Mouse (Mus musculus): Measurements from ENCODE around the gene Sgf29. TPM values are rescaled to one million over a fixed set of nuclear protein-coding genes. Genes with fewer than 3 reads are reported as not detected.
A peak's percentile ranks its signal among the peaks of the same experiment; 100 is the strongest.

Gene Sgf29
- polyA plus RNA-seq, 1 experiment from 2014 or later = 43.6 TPM

GRCm38 (mm10) chr7:126701559-126702357 is 52.6 kb downstream of the Sgf29 start:
- ATAC-seq (ENCODE audit: insufficient number of reproducible peaks, insufficient read depth, low FRiP score, low TSS enrichment) = no peak
- no peak overlapping the region for H3K27ac ChIP-seq
- peaks cover 11% of the 10 kb centered on the region; the same call in 1 of the 2 replicates for H3K36me3 ChIP-seq
- peak overlapping the region; percentile 24 for H3K4me2 ChIP-seq (replicated peaks)
- no peak overlapping the region for H3K9ac ChIP-seq
- H3K27me3 ChIP-seq = peaks cover 21% of the 10 kb centered on the region
- H3K4me1 ChIP-seq = peaks cover 23% of the 10 kb centered on the region
- H3K4me3 ChIP-seq = no peak overlapping the region
- H3K9me3 ChIP-seq = no peaks in the 10 kb centered on the region
- WGBS = 60% methylated on average over 24 of the region's 24 CpGs

GRCm38 (mm10) chr7:126702358-126702757 is 53.2 kb downstream of the Sgf29 start:
- Histone ChIP-seq H3K4me2 (replicated peaks) (no peak overlapping the region), H3K27me3 (peaks cover 21% of the 10 kb centered on the region)
- ATAC-seq (ENCODE audit: insufficient number of reproducible peaks, insufficient read depth, low FRiP score, low TSS enrichment) = no peak

GRCm38 (mm10) chr7:126702861-126703756 is 54.0 kb downstream of the Sgf29 start:
- H3K9me3 ChIP-seq = no peaks in the 10 kb centered on the region
- no peak for ATAC-seq (ENCODE audit: insufficient number of reproducible peaks, insufficient read depth, low FRiP score, low TSS enrichment)
- peaks cover 11% of the 10 kb centered on the region; the same call in 1 of the 2 replicates for H3K36me3 ChIP-seq
- H3K27ac ChIP-seq = no peak overlapping the region
- WGBS = 82% methylated on average over 12 of the region's 12 CpGs
- H3K9ac ChIP-seq = no peak overlapping the region; the same call in 1 of the 2 replicates
- H3K27me3 ChIP-seq = peaks cover 25% of the 10 kb centered on the region
- H3K4me1 ChIP-seq = peaks cover 19% of the 10 kb centered on the region
- no peak overlapping the region; the same call in 1 of the 2 replicates for H3K4me3 ChIP-seq
- peak overlapping the region; percentile 99 for H3K4me2 ChIP-seq (replicated peaks)

More at GRCm38 (mm10) chr7:126702358-126702757, 53.2 kb downstream of the Sgf29 start:
- H3K36me3 ChIP-seq = peaks cover 11% of the 10 kb centered on the region; the same call in 1 of the 2 replicates
- peaks cover 19% of the 10 kb centered on the region for H3K4me1 ChIP-seq
- WGBS = 84% methylated on average over 6 of the region's 6 CpGs
- H3K27ac ChIP-seq = no peak overlapping the region
- no peak overlapping the region; the same call in 1 of the 2 replicates for H3K9ac ChIP-seq
- H3K9me3 ChIP-seq = no peaks in the 10 kb centered on the region
- H3K4me3 ChIP-seq = no peak overlapping the region

DNA sequence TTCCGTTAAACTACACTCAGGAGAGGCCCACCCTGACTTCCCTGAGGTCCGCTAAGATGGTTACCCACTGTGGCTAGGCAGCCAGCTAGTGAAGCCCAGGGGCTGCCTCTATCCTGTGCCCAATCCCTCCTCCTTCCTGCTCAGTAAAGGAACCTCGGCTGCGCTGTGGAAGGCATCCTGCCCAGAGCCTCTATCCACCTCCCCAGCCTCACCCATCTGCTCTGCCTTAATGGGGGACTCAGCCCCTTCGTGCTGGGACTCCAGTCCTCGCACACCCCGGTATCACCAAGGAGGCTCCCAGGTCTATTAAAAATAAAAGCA is 54.6 kb downstream of the Sgf29 start:
- Histone ChIP-seq H3K4me2 (replicated peaks) (peak overlapping the region; percentile 99), H3K27ac (no peak overlapping the region), H3K4me3 (peak overlapping the region; percentile 57), H3K9ac (0 out of 2 replicates have a peak overlapping the region, but pooled peaks have one; percentile 64), H3K36me3 (peaks cover 11% of the 10 kb centered on the region; the same call in 1 of the 2 replicates), H3K4me1 (peaks cover 19% of the 10 kb centered on the region), H3K9me3 (0 out of 2 replicates have a peak, but pooled peaks cover under 1% of the 10 kb centered on the region), H3K27me3 (peaks cover 25% of the 10 kb centered on the region)
- 9% methylated on average over 7 of the region's 7 CpGs for WGBS
- ATAC-seq (ENCODE audit: insufficient number of reproducible peaks, insufficient read depth, low FRiP score, low TSS enrichment) = no peak

- Histone ChIP-seq H3K9me3 (peaks cover 5% of the 10 kb centered on the region; the same call in 1 of the 2 replicates), H3K36me3 (peaks cover 7% of the 10 kb centered on the region; the same call in 1 of the 2 replicates), H3K27ac (no peak overlapping the region), H3K27me3 (peaks cover 25% of the 10 kb centered on the region), H3K4me2 (replicated peaks) (peak overlapping the region; percentile 99), H3K4me1 (peaks cover 19% of the 10 kb centered on the region), H3K4me3 (peak overlapping the region; percentile 57), H3K9ac (peak overlapping the region; percentile 64)
- ATAC-seq (ENCODE audit: insufficient number of reproducible peaks, insufficient read depth, low FRiP score, low TSS enrichment) = 0 out of 2 replicates have a peak, but pooled peaks have one; percentile 31
- 2% methylated on average over 39 of the region's 39 CpGs for WGBS
Measured at GRCm38 (mm10) chr7:126704121-126704980, 55.2 kb downstream of the Sgf29 start.

GRCm38 (mm10) chr7:126707442-126708174 is 58.5 kb downstream of the Sgf29 start, which contains the start of gene Coro1a:
TSS of gene Coro1a (minus strand) at chr7:126707787.
- 91% methylated on average over 19 of the region's 19 CpGs for WGBS
- H3K27me3 ChIP-seq = peaks cover 25% of the 10 kb centered on the region
- no peak within 1 kb of the TSS for H3K9ac ChIP-seq
- no peak within 1 kb of the TSS for H3K4me3 ChIP-seq
- ATAC-seq (ENCODE audit: insufficient number of reproducible peaks, insufficient read depth, low FRiP score, low TSS enrichment) = no peak
- H3K36me3 ChIP-seq = no peaks in the 10 kb centered on the region
- H3K4me1 ChIP-seq = peaks cover 12% of the 10 kb centered on the region
- no peak within 1 kb of the TSS for H3K27ac ChIP-seq
- peaks cover 5% of the 10 kb centered on the region; the same call in 1 of the 2 replicates for H3K9me3 ChIP-seq
- H3K4me2 ChIP-seq (replicated peaks) = no peak within 1 kb of the TSS

DNA sequence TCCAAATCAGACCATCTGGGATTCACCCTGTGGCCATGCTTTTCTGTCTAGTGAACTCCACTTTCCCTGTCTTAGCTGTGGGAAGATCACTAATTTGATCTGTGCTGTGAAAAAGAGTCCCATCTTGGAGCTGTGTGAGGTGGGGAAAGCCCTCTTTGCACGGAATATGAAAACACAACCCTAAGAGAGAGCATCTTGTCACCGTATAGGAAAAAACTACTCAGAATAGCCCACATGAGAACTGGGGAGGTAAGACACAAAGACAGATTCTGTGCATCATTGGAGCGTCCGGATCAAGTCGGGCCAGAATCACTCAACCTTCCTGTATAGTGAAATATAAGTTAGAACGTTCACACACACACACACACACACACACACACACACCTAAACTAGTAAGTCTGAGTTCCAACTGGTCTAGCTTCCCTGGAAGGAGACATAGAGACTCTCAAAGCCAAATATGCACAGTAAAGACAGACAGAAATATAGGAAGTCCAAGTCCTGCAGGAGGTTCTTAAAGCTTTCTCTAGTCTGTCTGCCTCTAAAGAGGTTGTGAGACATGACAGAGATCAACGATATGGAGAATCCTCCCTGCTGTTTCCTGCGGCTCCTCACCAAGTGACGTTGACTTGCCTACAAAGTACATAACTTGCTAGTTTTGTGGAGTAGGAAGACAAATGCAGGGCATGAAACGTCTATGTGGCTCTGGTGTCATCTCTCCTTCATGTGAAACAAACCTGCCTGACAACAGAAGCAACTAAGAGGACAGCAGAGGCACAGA is 59.3 kb downstream of the Sgf29 start:
- Histone ChIP-seq H3K27me3 (peaks cover 25% of the 10 kb centered on the region), H3K4me1 (peaks cover 12% of the 10 kb centered on the region), H3K9ac (no peak overlapping the region), H3K4me2 (replicated peaks) (no peak overlapping the region), H3K36me3 (no peaks in the 10 kb centered on the region), H3K9me3 (peaks cover 5% of the 10 kb centered on the region; the same call in 1 of the 2 replicates), H3K4me3 (no peak overlapping the region), H3K27ac (no peak overlapping the region)
- WGBS = 84% methylated on average over 10 of the region's 10 CpGs
- ATAC-seq (ENCODE audit: insufficient number of reproducible peaks, insufficient read depth, low FRiP score, low TSS enrichment) = no peak

DNA sequence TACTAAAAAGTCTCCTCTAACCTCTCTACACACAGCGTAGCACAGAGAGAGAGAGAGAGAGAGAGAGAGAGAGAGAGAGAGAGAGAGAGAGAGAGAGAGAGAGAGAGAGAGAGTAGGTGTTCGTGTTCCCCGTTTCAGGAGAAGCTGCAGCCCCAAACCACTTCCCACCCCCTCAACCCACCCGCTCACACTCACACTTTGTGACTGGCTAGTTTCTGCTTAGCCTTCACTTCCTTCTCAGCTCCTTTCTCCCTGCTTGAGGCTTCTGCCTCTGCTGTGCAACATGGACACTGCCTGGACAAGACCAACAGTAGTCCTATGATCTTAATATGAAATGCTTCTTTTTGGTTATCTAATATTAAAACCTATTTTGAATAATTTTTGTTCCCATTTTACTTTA is 61.2 kb downstream of the Sgf29 start:
- no peak for ATAC-seq (ENCODE audit: insufficient number of reproducible peaks, insufficient read depth, low FRiP score, low TSS enrichment)
- WGBS = 71% methylated on average over 4 of the region's 4 CpGs
- no peaks in the 10 kb centered on the region for H3K4me1 ChIP-seq
- no peak overlapping the region for H3K9ac ChIP-seq
- peaks cover 5% of the 10 kb centered on the region; the same call in 1 of the 2 replicates for H3K9me3 ChIP-seq
- H3K4me2 ChIP-seq (replicated peaks) = no peak overlapping the region
- no peak overlapping the region for H3K4me3 ChIP-seq
- no peaks in the 10 kb centered on the region for H3K36me3 ChIP-seq
- H3K27ac ChIP-seq = no peak overlapping the region
- H3K27me3 ChIP-seq = peaks cover 16% of the 10 kb centered on the region

- peaks cover 5% of the 10 kb centered on the region; the same call in 1 of the 2 replicates for H3K9me3 ChIP-seq
Measured at GRCm38 (mm10) chr7:126711910-126712309, 62.8 kb downstream of the Sgf29 start.

GRCm38 (mm10) chr7:126715679-126716078 is 66.6 kb downstream of the Sgf29 start:
- WGBS = 77% methylated on average over 4 of the region's 4 CpGs
- H3K27ac ChIP-seq = no peak overlapping the region
- H3K27me3 ChIP-seq = no peaks in the 10 kb centered on the region
- no peaks in the 10 kb centered on the region for H3K9me3 ChIP-seq
- no peak overlapping the region for H3K9ac ChIP-seq
- H3K4me1 ChIP-seq = no peaks in the 10 kb centered on the region
- no peak overlapping the region for H3K4me2 ChIP-seq (replicated peaks)
- ATAC-seq (ENCODE audit: insufficient number of reproducible peaks, insufficient read depth, low FRiP score, low TSS enrichment) = no peak
- no peak overlapping the region for H3K4me3 ChIP-seq
- H3K36me3 ChIP-seq = no peaks in the 10 kb centered on the region

More at GRCm38 (mm10) chr7:126711910-126712309, 62.8 kb downstream of the Sgf29 start:
- no peak overlapping the region for H3K9ac ChIP-seq
- WGBS = 89% methylated on average over 3 of the region's 3 CpGs
- H3K27ac ChIP-seq = no peak overlapping the region
- no peaks in the 10 kb centered on the region for H3K36me3 ChIP-seq
- no peak overlapping the region for H3K4me3 ChIP-seq
- ATAC-seq (ENCODE audit: insufficient number of reproducible peaks, insufficient read depth, low FRiP score, low TSS enrichment) = no peak
- H3K27me3 ChIP-seq = peaks cover 4% of the 10 kb centered on the region; the same call in 1 of the 2 replicates
- no peak overlapping the region for H3K4me2 ChIP-seq (replicated peaks)
- no peaks in the 10 kb centered on the region for H3K4me1 ChIP-seq
